Mouse (Mus musculus) liver, embryonic 12.5 days (tissue): ENCODE measurements around the gene Sptbn4. TPM values are rescaled to one million over a fixed set of nuclear protein-coding genes. Genes with fewer than 3 reads are reported as not detected.
A peak's percentile ranks its signal among the peaks of the same experiment; 100 is the strongest.

Source experiments
- ATAC-seq: fragments of 200-750 bp; cut with Nextera tagmentation; 2 replicates; pipeline ENCODE4 v1.8.0; 2017; ENCODE audit warnings: moderate number of reproducible peaks, mild to moderate bottlenecking, moderate library complexity
- H3K27ac ChIP-seq: fragments of 300-500 bp; sonication (generic); 2 replicates; pipeline ENCODE4 v1.5.1; 2016; ENCODE audit warnings: mild to moderate bottlenecking
- H3K27me3 ChIP-seq: fragments of 300-500 bp; sonication (generic); replicated peaks from 2 replicates; pipeline ENCODE4 v1.6.1; 2016; ENCODE audit warnings: mild to moderate bottlenecking, moderate library complexity
- H3K36me3 ChIP-seq: fragments of 300-500 bp; sonication (generic); 2 replicates; pipeline ENCODE4 v1.6.1; 2016; ENCODE audit warnings: mild to moderate bottlenecking, moderate library complexity
- H3K4me1 ChIP-seq: fragments of 300-500 bp; sonication (generic); 2 replicates; pipeline ENCODE4 v1.6.1; 2016
- H3K4me2 ChIP-seq: fragments of 300-500 bp; sonication (generic); 2 replicates; pipeline ENCODE4 v1.6.1; 2016; ENCODE audit warnings: mild to moderate bottlenecking, moderate library complexity
- H3K4me3 ChIP-seq: fragments of 300-500 bp; sonication (generic); 2 replicates; pipeline ENCODE4 v1.5.1; 2016; ENCODE audit warnings: mild to moderate bottlenecking, moderate library complexity
- H3K9ac ChIP-seq: fragments of 300-500 bp; sonication (generic); 2 replicates; pipeline ENCODE4 v1.6.1; 2016; ENCODE audit warnings: mild to moderate bottlenecking, moderate library complexity
- H3K9me3 ChIP-seq: fragments of 300-500 bp; sonication (generic); replicated peaks from 2 replicates; pipeline ENCODE4 v1.6.1; 2016; ENCODE audit warnings: mild to moderate bottlenecking, moderate library complexity
- WGBS: fragments of 180-500 bp; shearing (Covaris S2); methylation state at CpG from one replicate; pipeline ENCODE4 v1.1.7; 2016; ENCODE audit not compliant: insufficient replicate concordance; 5-methylcytosine and 5-hydroxymethylcytosine counted together
- polyA plus RNA-seq: library from polyadenylated mRNA; unstranded; fragments of >200 nt; fragmentation: Nextera tagmentation; extraction: Ambion mirVana; gene quantifications from 2 replicates; pipeline ENCODE4 v1.2.1, GENCODE M21; 2016

The Sptbn4 gene
- polyA plus RNA-seq, 1 experiment from 2014 or later = 0.12 TPM

GRCm38 (mm10) chr7:27486102-27486769 lies 38.8 kb upstream of the Sptbn4 start:
- peaks cover 15% of the 10 kb centered on the region for H3K36me3 ChIP-seq
- peaks cover 81% of the 10 kb centered on the region for H3K4me1 ChIP-seq
- H3K27ac ChIP-seq = peak overlapping the region; percentile 95
- peak overlapping the region; percentile 87 for H3K4me3 ChIP-seq
- H3K9ac ChIP-seq = peak overlapping the region; percentile 91
- no peaks in the 10 kb centered on the region for H3K9me3 ChIP-seq
- ATAC-seq = no peak
- H3K4me2 ChIP-seq = peak overlapping the region; percentile 94
- H3K27me3 ChIP-seq = no peaks in the 10 kb centered on the region
- 2% methylated on average over 13 of the region's 13 CpGs for WGBS

GRCm38 (mm10) chr7:27483860-27484259 lies 36.4 kb upstream of the Sptbn4 start:
- Histone ChIP-seq H3K36me3 (peaks cover 1% of the 10 kb centered on the region), H3K4me2 (no peak overlapping the region), H3K9me3 (no peaks in the 10 kb centered on the region), H3K4me3 (no peak overlapping the region), H3K4me1 (peaks cover 81% of the 10 kb centered on the region), H3K9ac (no peak overlapping the region), H3K27me3 (no peaks in the 10 kb centered on the region), H3K27ac (no peak overlapping the region)
- ATAC-seq = no peak
- 75% methylated on average over 4 of the region's 4 CpGs for WGBS

- WGBS = 0% methylated on average over 8 of the region's 12 CpGs
- H3K4me1 ChIP-seq = peaks cover 85% of the 10 kb centered on the region
- H3K36me3 ChIP-seq = peaks cover 19% of the 10 kb centered on the region
- H3K4me3 ChIP-seq = peak overlapping the region; percentile 51
- H3K27ac ChIP-seq = peak overlapping the region; percentile 92
- peak; percentile 97 for ATAC-seq
- H3K9me3 ChIP-seq = no peaks in the 10 kb centered on the region
- peak overlapping the region; percentile 82 for H3K4me2 ChIP-seq
- no peaks in the 10 kb centered on the region for H3K27me3 ChIP-seq
- peak overlapping the region; percentile 76 for H3K9ac ChIP-seq
These were observed 34.1 kb upstream of the Sptbn4 start for GRCm38 (mm10) chr7:27481627-27481969.

- peaks cover 25% of the 10 kb centered on the region for H3K36me3 ChIP-seq
- peak overlapping the region; percentile 92 for H3K27ac ChIP-seq
- peak overlapping the region; percentile 76 for H3K9ac ChIP-seq
- H3K27me3 ChIP-seq = no peaks in the 10 kb centered on the region
- H3K9me3 ChIP-seq = no peaks in the 10 kb centered on the region
- peaks cover 90% of the 10 kb centered on the region for H3K4me1 ChIP-seq
- no peak for ATAC-seq
- H3K4me3 ChIP-seq = peak overlapping the region; percentile 51
- WGBS = 17% methylated on average over 11 of the region's 11 CpGs
- H3K4me2 ChIP-seq = peak overlapping the region; percentile 82
These were observed 33.6 kb upstream of the Sptbn4 start for GRCm38 (mm10) chr7:27480927-27481626.

DNA sequence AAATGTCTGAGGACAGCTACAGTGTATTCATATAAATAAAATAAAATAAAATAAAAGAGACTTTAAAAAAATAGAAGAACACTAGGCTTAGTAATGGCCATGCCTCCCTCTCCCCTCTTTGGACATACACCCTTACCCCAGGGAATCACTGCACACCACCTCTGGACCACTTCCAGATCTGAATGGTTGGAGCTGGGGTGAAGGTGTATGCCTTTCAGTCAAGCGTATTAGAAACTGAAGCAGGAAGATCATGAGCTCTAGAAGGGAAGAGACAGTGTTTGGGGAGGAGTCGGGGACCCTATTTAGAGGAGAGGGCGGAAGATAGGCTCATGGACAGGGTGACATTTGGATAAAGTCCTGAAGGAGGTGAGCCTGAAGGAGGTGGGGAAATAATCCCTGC lies 33.0 kb upstream of the Sptbn4 start:
- H3K4me3 ChIP-seq = peak overlapping the region; percentile 51
- WGBS = 65% methylated on average over 3 of the region's 3 CpGs
- no peak for ATAC-seq

DNA sequence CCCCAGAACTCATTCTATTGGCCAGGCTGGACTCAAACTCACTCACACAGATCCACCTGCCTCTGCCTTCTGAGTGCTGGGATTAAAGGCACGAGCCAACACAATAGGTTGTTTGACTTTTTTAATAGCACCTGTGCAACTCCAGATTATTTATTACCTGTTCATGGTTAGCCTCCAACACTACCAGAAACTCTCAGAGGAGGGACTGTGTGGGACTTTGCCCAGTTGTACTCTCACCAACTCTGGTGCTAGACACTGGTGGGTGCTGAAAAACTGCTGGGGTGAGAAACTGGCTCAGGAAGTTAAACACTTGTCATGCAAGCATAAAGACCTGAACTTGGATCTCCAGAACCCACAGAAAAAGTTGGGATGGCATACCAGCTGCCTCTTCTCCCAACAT lies 32.3 kb upstream of the Sptbn4 start:
- H3K9ac ChIP-seq = peak overlapping the region; percentile 43; the same call in 1 of the 2 replicates
- H3K4me1 ChIP-seq = peaks cover 91% of the 10 kb centered on the region
- H3K36me3 ChIP-seq = peaks cover 30% of the 10 kb centered on the region
- peak overlapping the region; percentile 92 for H3K27ac ChIP-seq
- WGBS = 86% methylated on average over 1 of the region's 1 CpGs
- H3K4me2 ChIP-seq = peak overlapping the region; percentile 82
- no peak for ATAC-seq
- no peaks in the 10 kb centered on the region for H3K27me3 ChIP-seq
- H3K4me3 ChIP-seq = no peak overlapping the region
- no peaks in the 10 kb centered on the region for H3K9me3 ChIP-seq

More for the DNA sequence above, 33.0 kb upstream of the Sptbn4 start:
- Histone ChIP-seq H3K4me2 (peak overlapping the region; percentile 82), H3K4me1 (peaks cover 92% of the 10 kb centered on the region), H3K36me3 (peaks cover 30% of the 10 kb centered on the region), H3K9ac (peak overlapping the region; percentile 76), H3K27ac (peak overlapping the region; percentile 92), H3K27me3 (no peaks in the 10 kb centered on the region), H3K9me3 (no peaks in the 10 kb centered on the region)

GRCm38 (mm10) chr7:27478561-27478960 lies 31.1 kb upstream of the Sptbn4 start:
- ATAC-seq = no peak
- Histone ChIP-seq H3K27ac (peak overlapping the region; percentile 55), H3K9ac (0 out of 2 replicates have a peak overlapping the region, but pooled peaks have one; percentile 18), H3K4me2 (peak overlapping the region; percentile 17), H3K9me3 (no peaks in the 10 kb centered on the region), H3K36me3 (peaks cover 30% of the 10 kb centered on the region), H3K4me1 (peaks cover 79% of the 10 kb centered on the region), H3K4me3 (no peak overlapping the region), H3K27me3 (no peaks in the 10 kb centered on the region)
- WGBS = 54% methylated on average over 7 of the region's 7 CpGs

GRCm38 (mm10) chr7:27476098-27476635 lies 28.7 kb upstream of the Sptbn4 start:
- Histone ChIP-seq H3K9ac (no peak overlapping the region; the same call in 1 of the 2 replicates), H3K9me3 (no peaks in the 10 kb centered on the region), H3K27me3 (no peaks in the 10 kb centered on the region), H3K4me3 (peak overlapping the region; percentile 86; the same call in 1 of the 2 replicates), H3K4me2 (peak overlapping the region; percentile 76), H3K36me3 (peaks cover 30% of the 10 kb centered on the region), H3K27ac (peak overlapping the region; percentile 95), H3K4me1 (peaks cover 73% of the 10 kb centered on the region)
- 82% methylated on average over 14 of the region's 14 CpGs for WGBS
- ATAC-seq = no peak

GRCm38 (mm10) chr7:27475596-27475995 lies 28.1 kb upstream of the Sptbn4 start:
- Histone ChIP-seq H3K27me3 (no peaks in the 10 kb centered on the region), H3K4me3 (peak overlapping the region; percentile 86), H3K9ac (peak overlapping the region; percentile 75), H3K4me2 (peak overlapping the region; percentile 76), H3K9me3 (no peaks in the 10 kb centered on the region), H3K4me1 (peaks cover 71% of the 10 kb centered on the region), H3K36me3 (peaks cover 30% of the 10 kb centered on the region), H3K27ac (peak overlapping the region; percentile 95)
- ATAC-seq = no peak
- WGBS = 82% methylated on average over 2 of the region's 2 CpGs

DNA sequence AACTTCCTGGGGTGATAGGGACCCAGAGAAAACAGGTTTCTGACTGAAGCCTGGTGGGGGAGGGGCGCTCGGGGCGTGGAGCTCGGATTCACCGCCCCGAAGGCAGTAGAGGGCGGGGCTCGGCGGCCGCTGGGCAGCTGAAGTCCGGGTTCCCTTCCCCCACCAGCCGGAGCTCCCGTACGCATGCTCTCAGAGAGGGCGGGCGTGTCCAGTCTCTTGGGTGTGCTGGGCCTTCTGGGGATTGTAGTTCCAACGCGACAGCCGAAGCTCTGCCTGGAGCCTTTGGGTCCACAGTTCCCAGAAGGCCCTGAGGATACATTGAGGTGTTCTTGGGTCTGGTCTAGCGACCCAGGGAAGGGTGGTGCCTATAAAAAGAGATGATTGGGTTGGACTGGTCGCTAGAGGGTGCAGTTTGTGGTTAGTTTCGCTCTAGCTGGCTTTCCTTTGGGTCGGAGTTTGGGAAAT lies 27.0 kb upstream of the Sptbn4 start:
- Histone ChIP-seq H3K4me3 (peak overlapping the region; percentile 86), H3K27me3 (no peaks in the 10 kb centered on the region), H3K36me3 (peaks cover 30% of the 10 kb centered on the region), H3K9me3 (no peaks in the 10 kb centered on the region), H3K4me2 (peak overlapping the region; percentile 76), H3K4me1 (peaks cover 61% of the 10 kb centered on the region), H3K27ac (peak overlapping the region; percentile 95), H3K9ac (peak overlapping the region; percentile 92)
- ATAC-seq = peak; percentile 91
- WGBS = under 1% methylated on average over 23 of the region's 23 CpGs

DNA sequence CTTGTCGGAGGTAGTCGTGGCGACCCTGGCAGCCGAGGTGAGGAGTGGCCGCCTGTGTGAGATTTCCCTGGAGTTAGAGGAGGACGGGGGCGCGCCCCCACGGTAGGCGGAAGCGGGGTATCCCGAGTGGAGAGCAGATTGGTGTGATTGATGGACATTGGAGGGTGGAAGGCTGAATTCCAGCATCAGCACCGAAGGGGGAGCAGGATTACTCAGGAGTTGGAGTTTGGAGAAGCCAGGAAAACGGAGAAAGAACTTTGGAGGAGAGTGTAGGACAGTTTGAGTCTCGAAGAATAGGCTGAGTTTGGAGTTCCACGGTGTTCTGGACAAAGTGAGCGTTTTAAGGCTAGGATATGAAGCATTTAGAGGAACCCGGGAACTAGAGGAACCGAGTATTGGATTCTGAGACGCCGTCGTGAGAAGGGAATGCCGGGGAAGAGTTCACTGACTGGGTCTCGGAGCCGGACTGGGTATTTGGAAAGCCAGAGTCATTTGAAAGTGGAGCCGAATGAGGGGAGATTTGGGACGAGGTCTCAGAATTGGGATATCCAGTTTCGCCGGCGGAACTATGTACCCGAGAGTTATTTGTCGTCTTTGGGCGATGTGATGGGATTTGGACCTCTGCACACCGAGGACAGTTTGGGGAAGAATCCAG lies 26.5 kb upstream of the Sptbn4 start:
- Histone ChIP-seq H3K36me3 (peaks cover 30% of the 10 kb centered on the region), H3K4me2 (peak overlapping the region; percentile 76), H3K27me3 (no peaks in the 10 kb centered on the region), H3K9me3 (no peaks in the 10 kb centered on the region), H3K4me3 (peak overlapping the region; percentile 86), H3K4me1 (peaks cover 55% of the 10 kb centered on the region), H3K9ac (peak overlapping the region; percentile 92), H3K27ac (peak overlapping the region; percentile 95)
- WGBS = under 1% methylated on average over 34 of the region's 34 CpGs
- ATAC-seq = no peak
